Comparison of ENCODE assay signal across 10 mouse cellular contexts in genomic region chr7:31050487-31050886, GRCm38 (mm10). TPM values are rescaled to one million over a fixed set of nuclear protein-coding genes. Genes with fewer than 3 reads are reported as not detected.
DNase-seq lines count a peak whose midpoint lies in the region; ATAC-seq lines count a peak whose summit lies in the region.
"Had no signal": no experiment of that assay in that cellular context is flagged by ENCODE, and none has a peak within 500 bp of the region (broad histone marks: within the 10 kb centered on the region; RNA-seq: fewer than 3 reads in every experiment).

No protein-coding gene starts in this region.

- intact Hi-C loops in heart, postnatal 25 days (cut with DNase I), result loop anchor here (5.0 kb wide), 1 partner anchor 78 kb away; the partner anchor contains the start of genes Fam187b and Lsr

- H3K27ac ChIP-seq in heart, embryonic 15.5 days, result no peak overlapping the region
- H3K27ac ChIP-seq in embryonic facial prominence, embryonic 13.5 days, result no peak overlapping the region
- peak overlapping the region; percentile 73 for H3K27ac ChIP-seq in hindbrain, embryonic 15.5 days (replicated peaks)
- H3K27ac ChIP-seq in midbrain, embryonic 15.5 days, result peak overlapping the region; percentile 74
- H3K27ac ChIP-seq: liver, embryonic 13.5 days had no signal

- H3K4me2 ChIP-seq in heart, embryonic 15.5 days, result peak overlapping the region; percentile 33; the same call in 1 of the 2 replicates
- H3K4me2 ChIP-seq in embryonic facial prominence, embryonic 13.5 days, result peak overlapping the region; percentile 61
- H3K4me2 ChIP-seq in hindbrain, embryonic 15.5 days, result peak overlapping the region; percentile 61
- H3K4me2 ChIP-seq in midbrain, embryonic 15.5 days, result peak overlapping the region; percentile 66
- H3K4me2 ChIP-seq: liver, embryonic 13.5 days had no signal

- H3K9ac ChIP-seq in heart, embryonic 15.5 days, result no peak overlapping the region
- H3K9ac ChIP-seq in embryonic facial prominence, embryonic 13.5 days, result 0 out of 2 replicates have a peak overlapping the region, but pooled peaks have one; percentile 21
- peak overlapping the region; percentile 47 for H3K9ac ChIP-seq in hindbrain, embryonic 15.5 days
- peak overlapping the region; percentile 51 for H3K9ac ChIP-seq in midbrain, embryonic 15.5 days
- H3K9ac ChIP-seq: liver, embryonic 13.5 days had no signal

- H3K4me1 ChIP-seq in heart, embryonic 15.5 days (replicated peaks), result peaks cover 54% of the 10 kb centered on the region
- H3K4me1 ChIP-seq in embryonic facial prominence, embryonic 13.5 days, result peaks cover 64% of the 10 kb centered on the region
- H3K4me1 ChIP-seq in hindbrain, embryonic 15.5 days (replicated peaks), result peaks cover 43% of the 10 kb centered on the region
- H3K4me1 ChIP-seq in midbrain, embryonic 15.5 days, result peaks cover 44% of the 10 kb centered on the region

- no peaks in the 10 kb centered on the region for H3K9me3 ChIP-seq in heart, embryonic 15.5 days (replicated peaks)
- no peaks in the 10 kb centered on the region for H3K9me3 ChIP-seq in embryonic facial prominence, embryonic 13.5 days
- no peaks in the 10 kb centered on the region for H3K9me3 ChIP-seq in hindbrain, embryonic 15.5 days
- no peaks in the 10 kb centered on the region for H3K9me3 ChIP-seq in midbrain, embryonic 15.5 days
- H3K9me3 ChIP-seq: liver, embryonic 13.5 days had no signal

- peak overlapping the region; percentile 4; the same call in 1 of the 2 replicates for H3K4me3 ChIP-seq in heart, embryonic 15.5 days
- peak overlapping the region; percentile 38 for H3K4me3 ChIP-seq in embryonic facial prominence, embryonic 13.5 days
- peak overlapping the region; percentile 48 for H3K4me3 ChIP-seq in hindbrain, embryonic 15.5 days
- peak overlapping the region; percentile 48 for H3K4me3 ChIP-seq in midbrain, embryonic 15.5 days
- H3K4me3 ChIP-seq: liver, embryonic 13.5 days had no signal

- no peak for DNase-seq in heart, postnatal 25 days (ENCODE audit: low spot score)
- no peak for DNase-seq in urinary bladder, postnatal 25 days (ENCODE audit: low spot score)
- DNase-seq in urinary bladder, postnatal 4 days (ENCODE audit: low spot score in 2 of 2), result no peak
- DNase-seq in kidney, adult 8-10 months, result no peak
- DNase-seq: gastrocnemius, postnatal 25 days; liver, embryonic 13.5 days had no signal

- no peaks in the 10 kb centered on the region for H3K36me3 ChIP-seq in heart, embryonic 15.5 days
- H3K36me3 ChIP-seq in embryonic facial prominence, embryonic 13.5 days, result no peaks in the 10 kb centered on the region
- no peaks in the 10 kb centered on the region for H3K36me3 ChIP-seq in hindbrain, embryonic 15.5 days
- no peaks in the 10 kb centered on the region for H3K36me3 ChIP-seq in midbrain, embryonic 15.5 days (replicated peaks)
- H3K36me3 ChIP-seq: liver, embryonic 13.5 days had no signal

- ATAC-seq in heart, embryonic 15.5 days (replicated peaks; ENCODE audit: insufficient number of reproducible peaks, insufficient read depth, low FRiP score, low read depth), result no peak
- ATAC-seq in embryonic facial prominence, embryonic 13.5 days (ENCODE audit: insufficient number of reproducible peaks, insufficient read depth, low FRiP score, low TSS enrichment, low read depth), result no peak
- ATAC-seq in hindbrain, embryonic 15.5 days (ENCODE audit: low FRiP score, low read depth), result peak; percentile 10; the same call in 1 of the 2 replicates
- peak; percentile 5; the same call in 1 of the 2 replicates for ATAC-seq in midbrain, embryonic 15.5 days (replicated peaks)

- WGBS in heart, embryonic 15.5 days, result 12% methylated on average over 6 of the region's 6 CpGs
- WGBS in embryonic facial prominence, embryonic 13.5 days, result 4% methylated on average over 6 of the region's 6 CpGs
- 3% methylated on average over 6 of the region's 6 CpGs for WGBS in hindbrain, embryonic 15.5 days
- under 1% methylated on average over 6 of the region's 6 CpGs for WGBS in midbrain, embryonic 15.5 days

- H3K27me3 ChIP-seq in heart, embryonic 15.5 days, result peaks cover 42% of the 10 kb centered on the region
- peaks cover 64% of the 10 kb centered on the region for H3K27me3 ChIP-seq in embryonic facial prominence, embryonic 13.5 days
- peaks cover 36% of the 10 kb centered on the region for H3K27me3 ChIP-seq in hindbrain, embryonic 15.5 days
- H3K27me3 ChIP-seq in midbrain, embryonic 15.5 days (replicated peaks), result peaks cover 42% of the 10 kb centered on the region

RNA-seq across cellular contexts. Expression of gene Fxyd7, which starts 0.8 kb away (rescaled TPM):
- polyA plus RNA-seq in heart, embryonic 15.5 days (2015; fragmentation: Nextera tagmentation; extraction: Ambion mirVana), result 1.1 and 2.7 TPM in 2 replicates
- total RNA-seq in heart, postnatal 25 days (2021), result 1 to 10 TPM in 1 of 2 experiments, under 1 TPM in 1; 0.70 to 1.3 TPM
- 18.3 and 23.1 TPM in 2 replicates for polyA plus RNA-seq in embryonic facial prominence, embryonic 13.5 days (2015; fragmentation: Nextera tagmentation; extraction: Ambion mirVana)
- 265 and 282 TPM in 2 replicates for polyA plus RNA-seq in hindbrain, embryonic 15.5 days (2015; fragmentation: Nextera tagmentation; extraction: Ambion mirVana)
- 174 and 186 TPM in 2 replicates for polyA plus RNA-seq in midbrain, embryonic 15.5 days (2015; fragmentation: Nextera tagmentation; extraction: Ambion mirVana)

RNA-seq across cellular contexts. Expression of gene Fxyd1, which starts 6.5 kb away (rescaled TPM):
- polyA plus RNA-seq in heart, embryonic 15.5 days (2015; fragmentation: Nextera tagmentation; extraction: Ambion mirVana), result 950 and 1,236 TPM in 2 replicates
- 100 to 1,000 TPM; 861 to 862 TPM for total RNA-seq in heart, postnatal 25 days (2021)
- polyA plus RNA-seq in embryonic facial prominence, embryonic 13.5 days (2015; fragmentation: Nextera tagmentation; extraction: Ambion mirVana), result 50.0 and 59.2 TPM in 2 replicates
- polyA plus RNA-seq in hindbrain, embryonic 15.5 days (2015; fragmentation: Nextera tagmentation; extraction: Ambion mirVana), result 46.2 and 55.7 TPM in 2 replicates
- polyA plus RNA-seq in midbrain, embryonic 15.5 days (2015; fragmentation: Nextera tagmentation; extraction: Ambion mirVana), result 13.2 and 15.5 TPM in 2 replicates

RNA-seq across cellular contexts. Expression of gene Fxyd5, which starts 8.2 kb away (rescaled TPM):
- polyA plus RNA-seq in heart, embryonic 15.5 days (2015; fragmentation: Nextera tagmentation; extraction: Ambion mirVana), result 39.1 and 47.0 TPM in 2 replicates
- 10 to 100 TPM; 26.1 to 31.0 TPM for total RNA-seq in heart, postnatal 25 days (2021)
- polyA plus RNA-seq in embryonic facial prominence, embryonic 13.5 days (2015; fragmentation: Nextera tagmentation; extraction: Ambion mirVana), result 16.7 and 20.7 TPM in 2 replicates
- 19.2 and 26.8 TPM in 2 replicates for polyA plus RNA-seq in hindbrain, embryonic 15.5 days (2015; fragmentation: Nextera tagmentation; extraction: Ambion mirVana)
- 24.8 and 26.8 TPM in 2 replicates for polyA plus RNA-seq in midbrain, embryonic 15.5 days (2015; fragmentation: Nextera tagmentation; extraction: Ambion mirVana)

RNA-seq across cellular contexts. Expression of gene Lgi4, which starts 8.7 kb away (rescaled TPM):
- 0.25 and 0.39 TPM in 2 replicates for polyA plus RNA-seq in heart, embryonic 15.5 days (2015; fragmentation: Nextera tagmentation; extraction: Ambion mirVana)
- total RNA-seq in heart, postnatal 25 days (2021), result 1 to 10 TPM; 2.6 to 4.8 TPM
- 1.3 and 1.7 TPM in 2 replicates for polyA plus RNA-seq in embryonic facial prominence, embryonic 13.5 days (2015; fragmentation: Nextera tagmentation; extraction: Ambion mirVana)
- polyA plus RNA-seq in hindbrain, embryonic 15.5 days (2015; fragmentation: Nextera tagmentation; extraction: Ambion mirVana), result 0.57 and 1.0 TPM in 2 replicates
- 0.19 and 0.22 TPM in 2 replicates for polyA plus RNA-seq in midbrain, embryonic 15.5 days (2015; fragmentation: Nextera tagmentation; extraction: Ambion mirVana)

RNA-seq across cellular contexts. Expression of gene Fxyd3, which starts 26.0 kb away (rescaled TPM):
- polyA plus RNA-seq in heart, embryonic 15.5 days (2015; fragmentation: Nextera tagmentation; extraction: Ambion mirVana), result 2.6 and 15.2 TPM in 2 replicates
- 1 to 10 TPM; 3.1 to 3.8 TPM for total RNA-seq in heart, postnatal 25 days (2021)
- 55.9 and 59.6 TPM in 2 replicates for polyA plus RNA-seq in embryonic facial prominence, embryonic 13.5 days (2015; fragmentation: Nextera tagmentation; extraction: Ambion mirVana)
- 0.31 TPM in 1 of 2 replicates, not detected in the other for polyA plus RNA-seq in hindbrain, embryonic 15.5 days (2015; fragmentation: Nextera tagmentation; extraction: Ambion mirVana)
- polyA plus RNA-seq in midbrain, embryonic 15.5 days (2015; fragmentation: Nextera tagmentation; extraction: Ambion mirVana), result not detected in 2 replicates

Comparison
In these comparisons a context has a peak if more than half of its experiments do, and no peak if none do; other contexts are left out.
1. ATAC-seq: peak in hindbrain, embryonic 15.5 days (single experiment) and midbrain, embryonic 15.5 days (single experiment); none in heart, embryonic 15.5 days (single experiment) and embryonic facial prominence, embryonic 13.5 days (single experiment).
2. H3K27ac ChIP-seq: peak in hindbrain, embryonic 15.5 days (single experiment) and midbrain, embryonic 15.5 days (single experiment); none in heart, embryonic 15.5 days (single experiment) and embryonic facial prominence, embryonic 13.5 days (single experiment).
3. RNA of gene Fxyd1, which starts 6.5 kb away (polyA plus RNA-seq): 950 to 1,236 TPM in heart, embryonic 15.5 days; 46.2 to 55.7 TPM in hindbrain, embryonic 15.5 days, 50.0 to 59.2 TPM in embryonic facial prominence, embryonic 13.5 days and 13.2 to 15.5 TPM in midbrain, embryonic 15.5 days; every median in the first group is over 10 times any median in the second.
4. Peak in every context shown above with its lines, with median percentiles within 50 percentile points of each other: H3K4me2 ChIP-seq and H3K4me3 ChIP-seq.